Mouse (Mus musculus) pancreas, adult 10 weeks (tissue): ENCODE data around the gene A430033K04Rik. TPM values are rescaled to one million over a fixed set of nuclear protein-coding genes. Genes with fewer than 3 reads are reported as not detected.

Experiments used
- polyA plus RNA-seq: library from polyadenylated mRNA; stranded (reverse); fragments of 350-450 nt; fragmentation: Illumina TruSeq; extraction: RNeasy Lipid Tissue Mini Kit (QIAGEN cat#74804); gene quantifications from one replicate; pipeline ENCODE4 v1.2.3, GENCODE M21; 2015; ENCODE audit warnings: low read depth, low replicate concordance; ENCODE audit not compliant: insufficient read depth

Gene A430033K04Rik
- 2.2 TPM for polyA plus RNA-seq

DNA sequence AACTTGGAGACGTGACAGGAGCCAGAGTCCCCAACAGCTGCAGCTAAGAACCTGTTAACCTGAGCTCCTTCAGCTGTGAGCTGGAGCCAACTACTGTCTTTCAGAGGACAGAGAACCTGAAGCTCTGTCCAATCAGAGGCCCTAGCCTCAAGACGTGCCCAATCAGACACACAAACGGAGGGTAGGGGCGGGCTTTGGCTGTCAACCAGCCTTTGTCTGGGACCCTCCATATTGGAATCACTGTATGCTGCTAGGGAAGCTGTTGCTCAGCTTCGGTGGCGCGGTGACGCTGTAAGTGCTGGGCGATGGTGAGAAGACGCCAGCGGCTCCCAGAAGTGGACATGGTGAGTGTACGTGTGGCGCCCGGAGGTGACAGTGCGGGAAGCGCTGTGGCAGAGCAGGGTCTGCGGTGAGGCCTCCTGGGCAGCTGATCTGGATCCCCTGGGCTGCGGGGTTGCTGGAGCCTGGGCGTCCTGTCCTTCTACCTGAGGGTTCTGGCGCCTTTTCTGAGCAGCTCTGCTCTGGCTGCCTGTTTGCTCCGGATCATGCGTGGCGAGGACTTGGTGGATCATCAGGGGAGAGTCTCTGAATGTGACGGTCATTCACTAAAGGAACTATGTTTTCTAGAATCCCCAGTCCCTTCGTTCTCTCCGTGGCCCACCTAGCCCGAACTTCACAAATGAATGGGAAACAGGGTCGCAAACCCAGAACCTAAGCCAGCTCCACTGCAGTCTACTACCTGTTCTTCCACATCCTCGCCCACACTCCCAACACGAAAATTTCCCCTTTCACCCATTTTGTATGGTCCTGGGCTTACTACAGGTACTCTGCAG lies at the start of gene A430033K04Rik:
Gene A430033K04Rik, plus strand, starts transcription at position 215 of the 833 bp plus-strand sequence.

GRCm38 (mm10) chr5:138619211-138620128 lies 3.2 kb upstream of the A430033K04Rik start, which contains the start of gene Zfp68:
Gene Zfp68, minus strand, starts transcription at chr5:138619761.

Other genes with a start within 250 kb of the A430033K04Rik start
- 1.5 TPM for gene Zfp157, start 181.4 kb upstream of the A430033K04Rik start, polyA plus RNA-seq
- gene 1700123K08Rik, start 58.1 kb upstream of the A430033K04Rik start, polyA plus RNA-seq, result not detected
- gene Zfp68, start 3.1 kb upstream of the A430033K04Rik start, polyA plus RNA-seq, result 5.9 TPM
- 9.3 TPM for gene Fam20c, start 131.7 kb downstream of the A430033K04Rik start, polyA plus RNA-seq
- gene Gm5294, start 197.2 kb downstream of the A430033K04Rik start, polyA plus RNA-seq, result not detected